Mouse (Mus musculus): ENCODE data around the gene Tmem210. TPM values are rescaled to one million over a fixed set of nuclear protein-coding genes. Genes with fewer than 3 reads are reported as not detected.

The Tmem210 gene
- total and polyA plus RNA-seq, 2 experiments from 2014 or later, result not detected

DNA sequence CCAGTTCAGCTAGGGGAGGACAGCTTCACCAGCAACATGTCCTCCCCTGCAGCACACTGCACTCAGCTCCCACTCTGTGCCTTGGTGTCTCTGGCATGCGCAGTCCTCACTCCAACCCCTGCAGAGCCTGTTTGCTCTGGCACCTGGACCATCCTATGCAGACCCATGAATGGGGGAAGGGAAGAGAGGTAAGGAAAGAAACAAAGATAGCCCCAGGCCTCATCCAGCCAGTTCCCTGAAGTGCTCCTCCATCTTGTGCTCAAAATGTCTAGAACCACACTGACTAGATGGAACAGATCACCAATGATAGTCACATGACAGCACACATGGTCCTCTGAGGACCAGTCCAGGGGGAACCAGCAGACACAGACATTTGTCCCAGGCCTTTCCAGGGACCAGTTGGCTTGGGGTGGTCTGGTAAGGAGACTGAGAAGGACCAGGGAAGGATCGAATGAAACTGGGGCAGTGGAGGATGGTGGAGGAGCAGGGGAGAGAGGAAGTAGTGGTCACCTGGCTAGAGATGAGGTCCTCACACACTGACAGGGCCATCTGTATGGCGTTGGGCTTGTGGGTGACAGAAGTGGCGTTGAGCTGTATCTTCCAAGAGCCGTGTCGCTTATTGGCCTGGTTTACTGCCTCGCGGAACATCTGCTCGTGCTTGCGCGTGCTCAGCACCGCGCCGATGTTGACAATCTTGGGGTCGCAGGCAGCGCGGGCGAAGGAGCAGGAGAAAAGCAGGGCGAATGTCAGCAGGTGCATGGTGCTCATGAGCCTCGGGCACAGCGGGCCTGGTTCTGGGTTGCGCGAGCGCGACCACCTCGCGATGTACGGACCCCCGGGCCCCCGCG lies 30.4 kb downstream of the Tmem210 start:
- Histone ChIP-seq H3K36me3 (ENCODE audit: insufficient read depth, low read length) (peaks cover 13% of the 10 kb centered on the region), H3K4me3 (ENCODE audit: low read depth, low read length) (peak overlapping the region; percentile 69), H3K4me2 (ENCODE audit: low read depth, low read length, poor library complexity, severe bottlenecking) (peak overlapping the region; percentile 64), H3K4me1 (ENCODE audit: insufficient read depth, low read length) (0 out of 2 replicates have a peak, but pooled peaks cover 3% of the 10 kb centered on the region), H3K9ac (replicated peaks; ENCODE audit: low read length, poor library complexity, severe bottlenecking) (peak overlapping the region; percentile 87), H3K9me3 (ENCODE audit: low read length) (no peaks in the 10 kb centered on the region), H3K27ac (ENCODE audit: low read depth, low read length) (peak overlapping the region; percentile 81), H3K27me3 (ENCODE audit: insufficient read depth, low read length) (peaks cover 14% of the 10 kb centered on the region)
- TF ChIP-seq CTCF (IDR thresholded peaks at IDR 0.05), result no peak
- ATAC-seq (ENCODE audit: low FRiP score) (peak; percentile 70), DNase-seq (ENCODE audit: low spot score) (peak; percentile 42)
- WGBS, result 5% methylated on average over 31 of the region's 31 CpGs

DNA sequence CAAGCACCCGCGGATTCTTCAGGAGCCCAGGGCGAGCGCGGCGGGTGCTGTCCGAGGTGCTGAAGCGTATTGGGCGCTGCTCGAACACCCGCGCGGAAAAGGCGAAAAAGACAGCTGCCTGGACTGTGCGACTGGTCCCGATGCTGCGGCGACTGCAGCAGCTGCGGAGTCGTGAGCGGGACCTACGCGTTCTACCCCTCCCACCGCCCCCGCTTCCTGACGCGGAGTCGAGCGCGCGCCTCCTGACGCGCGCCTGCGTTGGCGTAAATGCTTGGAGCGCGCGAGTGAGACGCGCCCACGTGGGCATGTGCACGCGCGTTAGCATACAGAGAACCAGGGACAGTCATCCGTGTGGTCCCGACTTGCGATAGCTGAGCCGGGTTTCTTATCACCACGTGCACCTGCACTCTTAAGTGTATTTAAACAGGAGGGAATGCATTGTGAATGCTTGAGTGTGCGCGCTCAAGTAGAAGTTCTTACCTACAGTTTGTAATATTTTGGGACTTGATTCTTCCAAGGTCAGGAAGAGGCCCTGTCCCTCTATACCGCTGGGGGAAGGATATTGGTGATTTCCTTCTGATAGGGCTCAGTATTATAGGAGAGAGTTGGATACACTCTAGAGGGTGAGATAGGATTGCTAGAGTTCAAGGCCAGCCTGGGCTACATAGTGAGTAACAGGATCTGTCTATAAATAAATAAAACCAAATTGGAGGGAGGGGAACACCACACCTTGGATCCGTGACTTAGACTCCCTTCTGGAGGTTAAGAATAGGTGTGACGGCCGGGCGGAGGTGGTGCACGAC lies 31.2 kb downstream of the Tmem210 start, which contains the start of gene Grin1:
Grin1 (minus strand) TSS at position 217 of the 803 bp plus-strand sequence.
- ATAC-seq (ENCODE audit: low FRiP score), result peak; percentile 85
- TF ChIP-seq CTCF (IDR thresholded peaks at IDR 0.05), result no peak
- Histone ChIP-seq H3K27ac (ENCODE audit: low read depth, low read length) (peak within 1 kb of the TSS; percentile 81), H3K36me3 (ENCODE audit: insufficient read depth, low read length) (peaks cover 8% of the 10 kb centered on the region; the same call in 1 of the 2 replicates), H3K4me2 (ENCODE audit: low read depth, low read length, poor library complexity, severe bottlenecking) (peak within 1 kb of the TSS; percentile 64), H3K9me3 (ENCODE audit: low read length) (no peaks in the 10 kb centered on the region), H3K4me1 (ENCODE audit: insufficient read depth, low read length) (0 out of 2 replicates have a peak, but pooled peaks cover 3% of the 10 kb centered on the region), H3K27me3 (ENCODE audit: insufficient read depth, low read length) (peaks cover 9% of the 10 kb centered on the region), H3K9ac (replicated peaks; ENCODE audit: low read length, poor library complexity, severe bottlenecking) (peak within 1 kb of the TSS; percentile 87), H3K4me3 (ENCODE audit: low read depth, low read length) (peak within 1 kb of the TSS; percentile 69)
- 9% methylated on average over 53 of the region's 58 CpGs for WGBS
- peak; percentile 94 for DNase-seq (ENCODE audit: low spot score)

DNA sequence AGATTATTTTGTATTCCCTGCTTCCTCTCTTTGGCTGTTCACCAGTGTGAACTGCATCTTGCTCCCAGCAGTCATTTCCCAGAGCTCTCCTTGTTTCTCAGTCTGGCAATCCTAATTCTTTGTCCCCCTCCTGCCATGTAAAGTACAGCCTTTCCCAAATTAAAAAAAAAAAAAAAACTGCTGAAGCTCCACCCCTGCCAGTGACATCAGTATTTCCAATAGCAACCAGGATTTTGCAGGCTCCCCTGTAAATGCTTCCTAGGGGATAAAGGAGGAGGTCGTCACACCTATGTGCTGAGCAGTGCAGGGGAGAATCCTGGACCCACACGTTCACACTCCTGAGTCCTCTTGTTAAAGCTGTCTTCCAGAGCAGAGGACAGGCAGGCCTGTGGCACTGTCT lies 32.1 kb downstream of the Tmem210 start:
- ATAC-seq (ENCODE audit: low FRiP score) (no peak), DNase-seq (ENCODE audit: low spot score) (no peak)
- H3K4me1 ChIP-seq (ENCODE audit: insufficient read depth, low read length), result 0 out of 2 replicates have a peak, but pooled peaks cover 3% of the 10 kb centered on the region
- no peaks in the 10 kb centered on the region for H3K9me3 ChIP-seq (ENCODE audit: low read length)
- no peak for TF ChIP-seq CTCF (IDR thresholded peaks at IDR 0.05)
- H3K27me3 ChIP-seq (ENCODE audit: insufficient read depth, low read length), result peaks cover 4% of the 10 kb centered on the region; the same call in 1 of the 2 replicates
- no peak overlapping the region for H3K27ac ChIP-seq (ENCODE audit: low read depth, low read length)
- no peak overlapping the region for H3K4me2 ChIP-seq (ENCODE audit: low read depth, low read length, poor library complexity, severe bottlenecking)
- H3K36me3 ChIP-seq (ENCODE audit: insufficient read depth, low read length), result peaks cover 6% of the 10 kb centered on the region; the same call in 1 of the 2 replicates
- no peak overlapping the region for H3K4me3 ChIP-seq (ENCODE audit: low read depth, low read length)
- whole genome bisulfite sequencing, result 34% methylated on average over 2 of the region's 2 CpGs
- no peak overlapping the region for H3K9ac ChIP-seq (replicated peaks; ENCODE audit: low read length, poor library complexity, severe bottlenecking)

DNA sequence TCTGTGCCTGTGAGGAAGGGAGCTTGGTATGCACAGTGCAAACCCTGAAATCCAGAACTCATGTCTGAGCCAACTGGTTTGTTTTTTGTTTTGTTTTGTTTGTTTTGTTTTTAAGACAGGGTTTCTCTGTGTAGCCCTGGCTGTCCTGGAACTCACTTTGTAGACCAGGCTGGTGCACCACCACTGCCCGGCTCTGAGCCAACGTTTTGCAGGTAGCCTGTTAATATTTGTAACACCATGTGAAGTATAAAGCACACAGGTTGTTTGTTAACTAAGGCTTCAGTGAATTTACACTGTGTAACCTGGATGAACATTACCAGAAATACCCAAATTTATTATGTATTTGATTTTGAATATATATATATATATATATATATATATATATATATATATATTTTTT lies 38.1 kb downstream of the Tmem210 start:
- Histone ChIP-seq H3K4me3 (ENCODE audit: low read depth, low read length) (no peak overlapping the region), H3K27me3 (ENCODE audit: insufficient read depth, low read length) (peaks cover 4% of the 10 kb centered on the region; the same call in 1 of the 2 replicates), H3K4me1 (ENCODE audit: insufficient read depth, low read length) (no peaks in the 10 kb centered on the region), H3K36me3 (ENCODE audit: insufficient read depth, low read length) (no peaks in the 10 kb centered on the region), H3K9me3 (ENCODE audit: low read length) (no peaks in the 10 kb centered on the region), H3K4me2 (ENCODE audit: low read depth, low read length, poor library complexity, severe bottlenecking) (no peak overlapping the region), H3K9ac (replicated peaks; ENCODE audit: low read length, poor library complexity, severe bottlenecking) (no peak overlapping the region), H3K27ac (ENCODE audit: low read depth, low read length) (no peak overlapping the region)
- DNase-seq (ENCODE audit: low spot score) (no peak), ATAC-seq (ENCODE audit: low FRiP score) (no peak)
- 82% methylated on average over 2 of the region's 2 CpGs for WGBS
- no peak for TF ChIP-seq CTCF (IDR thresholded peaks at IDR 0.05)

DNA sequence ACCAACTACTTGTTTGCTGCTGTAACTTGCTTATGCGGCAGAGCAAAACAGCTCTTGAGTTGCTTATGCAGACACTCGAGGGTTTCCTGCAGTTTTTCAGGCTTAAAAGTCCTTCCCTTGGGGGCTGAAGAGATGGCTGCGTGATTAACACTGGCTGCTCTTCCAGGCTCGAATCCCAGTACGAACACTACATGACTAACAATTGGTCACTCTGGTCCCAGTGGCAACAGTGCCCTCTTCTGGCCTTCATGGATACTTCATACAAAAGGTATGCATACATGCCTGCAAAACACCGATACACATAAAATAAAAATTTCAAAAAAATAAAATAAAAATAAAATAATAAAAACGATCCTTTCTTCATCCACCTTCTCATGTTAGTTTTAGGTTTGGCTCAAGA lies 40.5 kb downstream of the Tmem210 start:
- 31% methylated on average over 7 of the region's 7 CpGs for WGBS

More for the DNA sequence above, 40.5 kb downstream of the Tmem210 start:
- DNase-seq (ENCODE audit: low spot score) (peak; percentile 69), ATAC-seq (ENCODE audit: low FRiP score) (no peak)
- peak; percentile 75 for TF ChIP-seq CTCF (IDR thresholded peaks at IDR 0.05)
- Histone ChIP-seq H3K4me2 (ENCODE audit: low read depth, low read length, poor library complexity, severe bottlenecking) (no peak overlapping the region), H3K27ac (ENCODE audit: low read depth, low read length) (no peak overlapping the region), H3K36me3 (ENCODE audit: insufficient read depth, low read length) (no peaks in the 10 kb centered on the region), H3K4me3 (ENCODE audit: low read depth, low read length) (no peak overlapping the region), H3K4me1 (ENCODE audit: insufficient read depth, low read length) (peaks cover 4% of the 10 kb centered on the region; the same call in 1 of the 2 replicates), H3K9ac (replicated peaks; ENCODE audit: low read length, poor library complexity, severe bottlenecking) (no peak overlapping the region), H3K9me3 (ENCODE audit: low read length) (no peaks in the 10 kb centered on the region), H3K27me3 (ENCODE audit: insufficient read depth, low read length) (no peaks in the 10 kb centered on the region)

All from midbrain, postnatal 0 days (tissue).